8 mouse cellular contexts compared by ENCODE assay signal in genomic region chr5:135778471-135779445, GRCm38 (mm10). TPM values are rescaled to one million over a fixed set of nuclear protein-coding genes. Genes with fewer than 3 reads are reported as not detected.
DNase-seq lines count a peak whose midpoint lies in the region; ATAC-seq and TF ChIP-seq lines count a peak whose summit lies in the region.

Gene Mdh2, plus strand, starts transcription at chr5:135778480.

- peak within 1 kb of the TSS; percentile 92 for H3K27ac ChIP-seq in embryonic facial prominence, embryonic 13.5 days
- H3K27ac ChIP-seq in kidney, adult 2 months (ENCODE audit: insufficient read depth, low read depth, low read length), result peak within 1 kb of the TSS; percentile 96
- peak within 1 kb of the TSS; percentile 95 for H3K27ac ChIP-seq in limb, embryonic 12.5 days
- peak within 1 kb of the TSS; percentile 93 for H3K27ac ChIP-seq in midbrain, embryonic 15.5 days
- H3K27ac ChIP-seq in spleen, adult 2 months (ENCODE audit: insufficient read depth, low read length), result peak within 1 kb of the TSS; percentile 93

- peak; percentile 99 for DNase-seq in 3134 (ENCODE audit: extremely low read depth, insufficient read length, low spot score)
- DNase-seq in adrenal gland, postnatal 36 days, result peak; percentile 99 to 100
- peak; percentile 99 to 100 for DNase-seq in heart, adult 18-20 months
- peak; percentile 100 for DNase-seq in kidney, adult 2 months
- DNase-seq in spleen, adult 2 months (ENCODE audit: low read depth in 1 of 2, low spot score in 2 of 2), result peak; percentile 100

- H3K4me1 ChIP-seq in embryonic facial prominence, embryonic 13.5 days, result peaks cover 24% of the 10 kb centered on the region
- H3K4me1 ChIP-seq in kidney, adult 2 months (ENCODE audit: control insufficient read depth, insufficient read depth, low read length), result peaks cover 21% of the 10 kb centered on the region
- peaks cover 15% of the 10 kb centered on the region for H3K4me1 ChIP-seq in limb, embryonic 12.5 days (replicated peaks)
- H3K4me1 ChIP-seq in midbrain, embryonic 15.5 days, result peaks cover 30% of the 10 kb centered on the region
- H3K4me1 ChIP-seq in spleen, adult 2 months (ENCODE audit: control insufficient read depth, insufficient read depth, insufficient read length), result peaks cover 9% of the 10 kb centered on the region; the same call in 1 of the 2 replicates

- H3K9me3 ChIP-seq in embryonic facial prominence, embryonic 13.5 days, result no peaks in the 10 kb centered on the region
- H3K9me3 ChIP-seq in limb, embryonic 12.5 days, result no peaks in the 10 kb centered on the region
- H3K9me3 ChIP-seq in midbrain, embryonic 15.5 days, result no peaks in the 10 kb centered on the region

- no peak for TF ChIP-seq CTCF in kidney, adult 2 months (conservative IDR thresholded peaks at IDR 0.05; ENCODE audit: insufficient read depth, insufficient read length, low read depth, low read length)
- no peak for TF ChIP-seq CTCF in spleen, adult 2 months (IDR thresholded peaks at IDR 0.05; ENCODE audit: extremely low read depth, insufficient read depth, insufficient read length, insufficient replicate concordance)

- H3K4me3 ChIP-seq in embryonic facial prominence, embryonic 13.5 days, result peak within 1 kb of the TSS; percentile 89
- H3K4me3 ChIP-seq in kidney, adult 2 months (ENCODE audit: insufficient read depth, low read depth, low read length), result peak within 1 kb of the TSS; percentile 93
- H3K4me3 ChIP-seq in limb, embryonic 12.5 days (replicated peaks), result peak within 1 kb of the TSS; percentile 84
- peak within 1 kb of the TSS; percentile 95 for H3K4me3 ChIP-seq in midbrain, embryonic 15.5 days
- peak within 1 kb of the TSS; percentile 94 for H3K4me3 ChIP-seq in spleen, adult 2 months (ENCODE audit: extremely low read depth, insufficient read depth, insufficient read length)

- H3K27me3 ChIP-seq in embryonic facial prominence, embryonic 13.5 days, result no peaks in the 10 kb centered on the region
- H3K27me3 ChIP-seq in kidney, adult 2 months (replicated peaks; ENCODE audit: control insufficient read depth, insufficient read depth, low read length), result no peaks in the 10 kb centered on the region
- peaks cover 2% of the 10 kb centered on the region; the same call in 1 of the 2 replicates for H3K27me3 ChIP-seq in limb, embryonic 12.5 days
- H3K27me3 ChIP-seq in midbrain, embryonic 15.5 days (replicated peaks), result no peaks in the 10 kb centered on the region
- no peaks in the 10 kb centered on the region for H3K27me3 ChIP-seq in spleen, adult 2 months (ENCODE audit: control insufficient read depth, insufficient read depth, low read length)

- peak; percentile 97 for TF ChIP-seq POLR2A in kidney, adult 2 months (IDR thresholded peaks at IDR 0.05; ENCODE audit: low read depth, low read length)
- TF ChIP-seq POLR2A in spleen, adult 2 months (IDR thresholded peaks at IDR 0.05; ENCODE audit: low read depth, low read length), result peak; percentile 97

- WGBS in embryonic facial prominence, embryonic 13.5 days, result under 1% methylated on average over 70 of the region's 70 CpGs
- under 1% methylated on average over 70 of the region's 70 CpGs for WGBS in kidney, adult 2 months
- 1% methylated on average over 70 of the region's 70 CpGs for WGBS in limb, embryonic 12.5 days
- 2% methylated on average over 70 of the region's 70 CpGs for WGBS in midbrain, embryonic 15.5 days
- WGBS in spleen, adult 2 months, result 2% methylated on average over 70 of the region's 70 CpGs

- peaks cover 22% of the 10 kb centered on the region for H3K36me3 ChIP-seq in embryonic facial prominence, embryonic 13.5 days
- no peaks in the 10 kb centered on the region; the same call in 1 of the 2 replicates for H3K36me3 ChIP-seq in kidney, adult 2 months (ENCODE audit: control insufficient read depth, insufficient read depth, low read length)
- H3K36me3 ChIP-seq in limb, embryonic 12.5 days, result peaks cover 28% of the 10 kb centered on the region
- peaks cover 6% of the 10 kb centered on the region; the same call in 1 of the 2 replicates for H3K36me3 ChIP-seq in midbrain, embryonic 15.5 days (replicated peaks)
- peaks cover 6% of the 10 kb centered on the region for H3K36me3 ChIP-seq in spleen, adult 2 months (ENCODE audit: control insufficient read depth, insufficient read depth, low read length)

- H3K9ac ChIP-seq in embryonic facial prominence, embryonic 13.5 days, result peak within 1 kb of the TSS; percentile 92
- peak within 1 kb of the TSS; percentile 92 for H3K9ac ChIP-seq in limb, embryonic 12.5 days (replicated peaks)
- peak within 1 kb of the TSS; percentile 97 for H3K9ac ChIP-seq in midbrain, embryonic 15.5 days

- peak; percentile 96 for ATAC-seq in embryonic facial prominence, embryonic 13.5 days (ENCODE audit: insufficient number of reproducible peaks, insufficient read depth, low FRiP score, low TSS enrichment, low read depth)
- peak; percentile 96 for ATAC-seq in limb, embryonic 12.5 days (ENCODE audit: insufficient number of reproducible peaks, insufficient read depth, low FRiP score, low TSS enrichment, low read depth)
- peak; percentile 98 for ATAC-seq in midbrain, embryonic 15.5 days (replicated peaks)

- peak within 1 kb of the TSS; percentile 85 for H3K4me2 ChIP-seq in embryonic facial prominence, embryonic 13.5 days
- H3K4me2 ChIP-seq in limb, embryonic 12.5 days, result peak within 1 kb of the TSS; percentile 87
- peak within 1 kb of the TSS; percentile 86 for H3K4me2 ChIP-seq in midbrain, embryonic 15.5 days

RNA-seq across cellular contexts. Expression of gene Mdh2, which starts in this region (rescaled TPM):
- 100 to 1,000 TPM; 489 to 545 TPM for total RNA-seq in adrenal gland, postnatal 36 days (2021)
- 432 and 479 TPM in 2 replicates for polyA plus RNA-seq in embryonic facial prominence, embryonic 13.5 days (2015; fragmentation: Nextera tagmentation; extraction: Ambion mirVana)
- 1,000 to 10,000 TPM; 1,865 to 1,976 TPM for total RNA-seq in heart, adult 18-20 months (2021)
- 1,141 and 1,152 TPM in 2 replicates for polyA plus RNA-seq in kidney, adult 2 months (2012; rRNA removed)
- 478 and 499 TPM in 2 replicates for polyA plus RNA-seq in limb, embryonic 12.5 days (2016; fragmentation: Nextera tagmentation; extraction: Ambion mirVana)
- 581 and 587 TPM in 2 replicates for polyA plus RNA-seq in midbrain, embryonic 15.5 days (2015; fragmentation: Nextera tagmentation; extraction: Ambion mirVana)
- polyA plus RNA-seq in spleen, adult 2 months (2012; rRNA removed), result 200 and 320 TPM in 2 replicates

Comparison
In these comparisons a context has a peak if more than half of its experiments do, and no peak if none do; other contexts are left out.
1. Peak in every context shown above with its lines: DNase-seq, ATAC-seq, H3K4me3 ChIP-seq and H3K27ac ChIP-seq.